ENCODE assay signal across 21 mouse cellular contexts in genomic region chr11:16958520-16958919, GRCm38 (mm10). TPM values are rescaled to one million over a fixed set of nuclear protein-coding genes. Genes with fewer than 3 reads are reported as not detected.
DNase-seq lines count a peak whose midpoint lies in the region; ATAC-seq lines count a peak whose summit lies in the region.
"Had no signal": no experiment of that assay in that cellular context is flagged by ENCODE, and none has a peak within 500 bp of the region (broad histone marks: within the 10 kb centered on the region; RNA-seq: fewer than 3 reads in every experiment).

No protein-coding gene starts in this region.

- DNase-seq in CD4-positive helper T cell, adult 2 months (ENCODE audit: low read depth, low spot score), result peak; percentile 41
- peak; percentile 25 for DNase-seq in c-Kit-negative CD71-positive TER-119-positive erythroid progenitor cells, embryonic 14.5 days (ENCODE audit: low read depth, low spot score)
- DNase-seq in spleen, postnatal 36 days (ENCODE audit: low spot score in 2 of 2), result no peak
- no peak for DNase-seq in embryo, embryonic 11 days
- DNase-seq: adrenal gland, postnatal 14 days; cerebellum, adult 11 months; cerebellum, adult 9-11 months; kidney, adult 18-20 months; lung, postnatal 36 days; thymus, postnatal 36 days had no signal

- ATAC-seq in inflammation-experienced regulatory T-cells, adult 6 months, result peak; percentile 38
- peak; percentile 89 for ATAC-seq in liver, embryonic 16.5 days (ENCODE audit: low read depth)
- ATAC-seq in frontal cortex, adult (ENCODE audit: low TSS enrichment), result no peak
- ATAC-seq: hindbrain, embryonic 16.5 days; midbrain, embryonic 15.5 days had no signal

- H3K27me3 ChIP-seq in liver, embryonic 16.5 days (ENCODE audit: control insufficient read depth, insufficient read depth, low read depth, low read length), result no peaks in the 10 kb centered on the region
- H3K27me3 ChIP-seq: forebrain, embryonic 12.5 days; lung, embryonic 15.5 days; midbrain, embryonic 15.5 days; neural tube, embryonic 12.5 days had no signal

- no peak overlapping the region for H3K27ac ChIP-seq in liver, embryonic 16.5 days (ENCODE audit: low read length)
- H3K27ac ChIP-seq: forebrain, embryonic 12.5 days; kidney, postnatal 0 days; left cerebral cortex, adult 2 months; lung, embryonic 15.5 days; midbrain, embryonic 15.5 days; neural tube, embryonic 12.5 days had no signal

- no peak overlapping the region for H3K4me3 ChIP-seq in liver, embryonic 16.5 days (ENCODE audit: low read depth, low read length)
- H3K4me3 ChIP-seq: forebrain, embryonic 12.5 days; left cerebral cortex, adult 2 months; lung, embryonic 15.5 days; midbrain, embryonic 15.5 days; neural tube, embryonic 12.5 days had no signal

- WGBS in liver, embryonic 16.5 days (ENCODE audit: insufficient replicate concordance), result 21% methylated on average over 1 of the region's 1 CpGs

- no peak overlapping the region for H3K9ac ChIP-seq in liver, embryonic 16.5 days (ENCODE audit: low read depth, low read length)
- H3K9ac ChIP-seq: forebrain, embryonic 12.5 days; lung, embryonic 15.5 days; midbrain, embryonic 15.5 days; neural tube, embryonic 12.5 days had no signal

- H3K36me3 ChIP-seq in liver, embryonic 16.5 days (ENCODE audit: control insufficient read depth, insufficient read depth), result no peaks in the 10 kb centered on the region
- H3K36me3 ChIP-seq: lung, embryonic 15.5 days; midbrain, embryonic 15.5 days; neural tube, embryonic 12.5 days had no signal

- no peaks in the 10 kb centered on the region for H3K9me3 ChIP-seq in liver, embryonic 16.5 days (replicated peaks; ENCODE audit: control insufficient read depth, low read length)
- H3K9me3 ChIP-seq: forebrain, embryonic 12.5 days; lung, embryonic 15.5 days; midbrain, embryonic 15.5 days; neural tube, embryonic 12.5 days had no signal

- no peak overlapping the region for H3K4me2 ChIP-seq in liver, embryonic 16.5 days (ENCODE audit: low read depth, low read length)
- H3K4me2 ChIP-seq: forebrain, embryonic 12.5 days; heart, embryonic 11.5 days; lung, embryonic 15.5 days; midbrain, embryonic 15.5 days; neural tube, embryonic 12.5 days had no signal

- peaks cover 9% of the 10 kb centered on the region for H3K4me1 ChIP-seq in liver, embryonic 16.5 days (ENCODE audit: control insufficient read depth, low read depth, low read length)
- H3K4me1 ChIP-seq: forebrain, embryonic 12.5 days; lung, embryonic 15.5 days; midbrain, embryonic 15.5 days; neural tube, embryonic 12.5 days had no signal

RNA-seq across cellular contexts. Expression of gene Fbxo48, which starts 7.3 kb away (rescaled TPM):
- polyA plus RNA-seq in inflammation-experienced regulatory T-cells, adult 6 months (2017; shearing (Covaris generic)), result 1 to 10 TPM in 2 of 3 experiments, under 1 TPM in 1; 0.36 to 1.8 (median 1.2) TPM
- polyA plus RNA-seq in liver, embryonic 16.5 days (2015; fragmentation: Nextera tagmentation; extraction: Ambion mirVana), result 1.5 and 1.9 TPM in 2 replicates

Comparison
In these comparisons a context has a peak if more than half of its experiments do, and no peak if none do; other contexts are left out.
1. DNase-seq: peak in CD4-positive helper T cell, adult 2 months (single experiment) and c-Kit-negative CD71-positive TER-119-positive erythroid progenitor cells, embryonic 14.5 days (single experiment); none in spleen, postnatal 36 days (0 of 2) and embryo, embryonic 11 days (single experiment).